Mouse (Mus musculus) frontal cortex, postnatal 36 days (tissue): ENCODE data around the gene Sh3gl2.

Experiments used
- DNase-seq, 2 experiments: peaks; one replicate each; pipeline ENCODE4 v3.0.0; 2022; ENCODE audit warnings: low spot score in 2 of 2

Gene Sh3gl2

DNA sequence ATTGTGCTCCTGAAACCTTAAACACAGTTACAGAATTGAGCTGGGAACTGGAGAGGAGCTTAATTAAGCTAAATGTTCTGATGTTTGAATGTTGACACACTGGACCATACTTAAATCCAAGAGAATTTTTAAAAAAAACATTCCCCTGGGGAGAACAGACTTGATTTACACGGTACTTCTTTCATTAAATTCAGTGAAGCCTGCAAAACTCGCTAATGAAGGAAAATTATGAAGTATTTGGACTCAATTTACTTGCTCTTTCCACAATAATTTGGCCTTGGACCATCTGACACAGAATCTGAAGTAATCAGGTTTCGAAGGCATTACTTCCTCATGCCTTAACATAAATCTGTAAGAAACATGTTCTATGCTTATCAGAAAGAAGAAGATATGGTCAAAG, 408.4 kb downstream of the Sh3gl2 start:
- DNase-seq, result no peak

DNA sequence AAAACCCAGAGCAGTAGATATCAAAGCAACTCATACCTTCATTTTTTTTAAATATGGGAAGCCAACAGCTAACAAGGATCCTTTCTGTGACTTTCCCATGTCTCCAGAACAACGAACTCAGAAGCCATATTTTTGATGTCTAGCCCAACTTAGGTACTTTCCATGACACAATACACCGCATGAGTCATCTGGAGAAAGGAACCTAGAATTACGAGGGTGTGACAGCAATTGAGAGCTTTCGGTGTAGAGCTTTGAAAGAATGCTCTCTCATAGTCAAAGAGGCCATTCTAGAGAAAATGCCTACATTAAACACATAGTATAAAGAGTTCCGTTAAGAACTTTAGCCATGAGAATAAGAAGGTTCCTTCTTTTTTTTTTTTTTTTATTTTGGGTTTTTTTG, 413.8 kb downstream of the Sh3gl2 start:
- DNase-seq, result no peak

DNA sequence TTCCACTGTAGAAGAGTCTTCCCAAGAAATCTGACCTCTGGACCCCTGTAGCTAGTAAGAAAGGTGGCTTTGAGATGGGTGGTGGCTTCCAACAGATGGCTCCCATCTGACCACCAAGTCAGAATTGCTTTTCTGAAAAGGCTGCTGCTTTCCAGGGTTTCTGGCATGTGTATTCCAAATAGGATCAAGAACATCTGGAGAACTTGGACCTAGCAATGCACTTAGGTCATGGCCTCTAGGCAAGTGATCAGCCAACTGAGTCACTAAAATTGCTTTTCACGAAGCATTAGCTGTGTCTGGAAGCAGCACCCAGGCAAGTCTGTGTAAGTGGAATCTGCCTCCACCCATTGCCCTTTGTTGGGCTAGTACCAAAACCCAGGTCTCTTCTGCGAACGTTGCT, 414.3 kb downstream of the Sh3gl2 start:
- DNase-seq, result no peak

DNA sequence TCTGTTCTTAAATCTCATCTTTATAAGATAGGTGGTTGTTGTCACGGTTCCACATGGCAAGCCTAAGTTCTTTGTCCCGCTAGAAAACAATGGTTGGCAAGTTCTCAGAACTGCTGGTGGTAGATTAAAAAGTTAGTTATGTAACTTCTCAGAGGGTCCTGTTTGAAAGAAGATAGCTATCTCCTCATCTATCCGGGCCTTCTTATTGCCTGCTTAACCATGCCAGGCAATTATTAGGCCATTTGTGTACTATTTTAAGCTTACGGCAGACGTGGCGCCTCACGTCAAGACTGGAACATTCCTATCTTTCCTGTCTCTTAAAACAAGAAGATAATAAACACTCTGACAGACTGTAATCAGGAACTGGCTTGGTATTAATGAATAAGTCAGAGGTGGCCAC, 424.5 kb downstream of the Sh3gl2 start:
- DNase-seq, result no peak

DNA sequence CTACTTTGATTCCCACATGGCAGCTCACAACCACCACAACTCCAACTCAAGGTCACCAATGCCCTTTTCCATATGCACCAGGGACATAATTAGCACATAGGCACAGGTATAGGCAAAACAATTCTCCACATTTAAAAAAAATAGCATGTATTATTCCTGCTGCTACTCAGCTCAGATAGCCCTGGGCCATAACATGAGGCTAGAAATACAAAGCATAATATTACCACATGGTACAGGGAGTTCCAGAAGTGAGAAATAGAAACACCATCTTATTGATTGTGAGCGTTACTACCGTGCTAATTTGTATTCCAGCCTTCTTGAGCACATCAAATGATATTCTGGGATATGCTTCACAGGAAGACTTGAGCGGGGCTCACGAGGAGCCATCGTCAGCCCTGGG, 464.3 kb downstream of the Sh3gl2 start:
- no peak for DNase-seq

DNA sequence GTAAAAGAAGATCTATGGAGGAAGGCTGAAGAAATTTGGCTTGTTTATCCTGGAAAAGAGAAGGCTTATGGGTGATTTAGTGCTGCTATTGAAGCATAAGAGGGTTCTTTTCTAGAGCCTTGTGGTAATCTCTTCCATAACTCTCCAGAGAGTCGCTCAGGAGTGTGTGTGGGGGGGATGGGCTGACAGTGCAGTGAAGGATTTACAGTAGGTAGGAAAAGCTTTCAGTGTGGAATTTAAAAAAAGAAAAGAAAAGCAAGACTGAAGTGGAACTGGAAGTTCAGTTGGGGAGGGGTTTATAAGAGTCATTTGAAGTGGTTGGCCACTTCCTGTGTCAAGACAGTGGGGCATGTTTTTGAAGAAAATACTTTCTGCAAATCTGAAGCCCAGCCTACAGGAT, 464.8 kb downstream of the Sh3gl2 start:
- no peak for DNase-seq

GRCm38 (mm10) chr4:85672290-85672689, 467.4 kb downstream of the Sh3gl2 start:
- DNase-seq, result no peak

DNA sequence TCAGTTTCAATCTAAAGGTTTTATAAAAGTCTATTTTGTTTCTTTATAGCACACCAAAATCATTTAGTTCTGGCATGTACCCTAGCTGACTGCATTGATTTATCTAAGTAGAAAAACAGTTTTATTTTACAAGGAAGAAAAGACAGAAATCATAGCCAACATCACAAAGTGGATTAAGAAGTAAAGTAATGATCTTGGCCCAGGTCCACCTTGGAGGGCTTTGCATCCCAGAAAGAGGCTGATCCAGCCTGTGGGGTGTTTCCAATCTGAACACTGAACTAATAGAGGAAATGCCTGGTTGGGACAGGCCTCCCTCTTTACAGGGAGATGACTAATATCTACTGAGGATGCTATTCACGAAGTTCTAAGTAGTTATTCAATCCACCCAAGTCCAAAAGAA, 472.7 kb downstream of the Sh3gl2 start:
- DNase-seq, result no peak

DNA sequence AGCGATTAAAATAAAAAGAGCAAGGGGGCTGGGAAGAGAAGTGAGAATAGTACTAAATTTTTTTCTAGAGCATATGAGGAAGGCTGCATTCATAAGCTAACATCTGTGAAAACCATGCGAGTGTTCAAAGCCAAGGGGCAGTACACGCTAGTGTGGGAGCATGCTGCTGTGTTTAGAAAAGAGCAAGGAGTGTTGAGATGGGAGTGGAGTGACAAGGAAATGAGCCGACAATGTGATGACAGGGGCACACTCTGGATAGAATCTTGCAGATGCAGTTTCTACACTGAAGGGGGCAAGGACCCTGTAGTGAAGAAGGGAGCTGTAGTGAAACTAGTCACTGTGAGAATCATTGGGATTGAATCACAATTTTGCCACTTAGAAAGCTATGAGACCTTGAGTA, 481.2 kb downstream of the Sh3gl2 start:
- DNase-seq, result no peak
